Mouse (Mus musculus) brown adipose tissue, adult 24 weeks (tissue): ENCODE data around the gene Jpt1. TPM values are rescaled to one million over a fixed set of nuclear protein-coding genes. Genes with fewer than 3 reads are reported as not detected.
"Not testable (repeated sequence)": the region's sequence is repeated elsewhere in the genome, so short reads cannot be mapped to it uniquely, and the experiment has no call there.

Experiments
- H3K27ac ChIP-seq: fragments of 200-500 bp; replicated peaks from 2 replicates; pipeline ENCODE4 v1.5.1; 2012; ENCODE audit warnings: low read depth, mild to moderate bottlenecking, low read length
- H3K4me1 ChIP-seq: fragments of 200-500 bp; 2 replicates; pipeline ENCODE4 v1.6.1; 2012; ENCODE audit warnings: low read length, mixed read lengths; ENCODE audit not compliant: control insufficient read depth, insufficient read depth, insufficient read length
- H3K4me3 ChIP-seq: fragments of 200-500 bp; 2 replicates; pipeline ENCODE4 v1.5.1; 2012; ENCODE audit warnings: low read depth, mild to moderate bottlenecking, low read length, moderate library complexity; ENCODE audit not compliant: insufficient read depth
- polyA plus RNA-seq: library from polyadenylated mRNA; stranded (reverse); fragments of >200 nt; gene quantifications from 2 replicates; pipeline ENCODE4 v1.2.4, GENCODE M21; 2012; ENCODE audit not compliant: missing spikeins, insufficient read depth, insufficient read length

The Jpt1 gene
- polyA plus RNA-seq, 1 experiment, result 21.2 TPM

- no peak overlapping the region for H3K27ac ChIP-seq
- H3K4me3 ChIP-seq, result no peak overlapping the region
Observed at GRCm38 (mm10) chr11:115472183-115472582, 42.0 kb downstream of the Jpt1 start.

DNA sequence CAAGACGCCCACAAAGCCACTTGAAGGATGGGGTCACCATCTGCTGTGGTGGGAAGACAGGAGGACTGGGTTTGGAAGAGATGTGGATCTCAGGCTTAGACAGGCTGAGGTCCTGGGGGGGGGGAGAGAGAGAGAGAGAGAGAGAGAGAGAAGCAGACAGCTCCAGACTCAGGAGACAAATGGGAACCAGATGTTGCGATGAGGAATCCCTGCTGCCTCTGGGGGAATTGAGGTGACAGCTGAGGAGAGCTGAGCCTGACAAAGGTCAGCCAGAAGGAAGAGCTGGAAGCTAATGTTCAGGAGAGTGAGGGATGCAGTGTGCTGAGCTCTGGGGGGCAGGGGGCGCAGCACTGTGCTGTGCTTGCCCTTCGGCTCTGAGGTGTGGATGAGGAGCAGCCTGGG is 47.0 kb downstream of the Jpt1 start:
- H3K27ac ChIP-seq, result no peak overlapping the region
- no peak overlapping the region for H3K4me3 ChIP-seq
- no peaks in the 10 kb centered on the region for H3K4me1 ChIP-seq

More at GRCm38 (mm10) chr11:115472183-115472582, 42.0 kb downstream of the Jpt1 start:
- peaks cover 6% of the 10 kb centered on the region for H3K4me1 ChIP-seq

GRCm38 (mm10) chr11:115464851-115465250 is 49.3 kb downstream of the Jpt1 start:
- Histone ChIP-seq H3K4me1 (no peaks in the 10 kb centered on the region), H3K4me3 (no peak overlapping the region), H3K27ac (no peak overlapping the region)

- no peak overlapping the region for H3K27ac ChIP-seq
- H3K4me1 ChIP-seq, result no peaks in the 10 kb centered on the region
- H3K4me3 ChIP-seq, result no peak overlapping the region
Observed at GRCm38 (mm10) chr11:115463397-115463796, 50.8 kb downstream of the Jpt1 start.

GRCm38 (mm10) chr11:115462243-115462891 is 51.8 kb downstream of the Jpt1 start, which contains the start of gene Slc16a5:
Slc16a5 (plus strand) TSS chr11:115462474.
- Histone ChIP-seq H3K4me3 (no peak within 1 kb of the TSS), H3K27ac (no peak within 1 kb of the TSS), H3K4me1 (no peaks in the 10 kb centered on the region)

DNA sequence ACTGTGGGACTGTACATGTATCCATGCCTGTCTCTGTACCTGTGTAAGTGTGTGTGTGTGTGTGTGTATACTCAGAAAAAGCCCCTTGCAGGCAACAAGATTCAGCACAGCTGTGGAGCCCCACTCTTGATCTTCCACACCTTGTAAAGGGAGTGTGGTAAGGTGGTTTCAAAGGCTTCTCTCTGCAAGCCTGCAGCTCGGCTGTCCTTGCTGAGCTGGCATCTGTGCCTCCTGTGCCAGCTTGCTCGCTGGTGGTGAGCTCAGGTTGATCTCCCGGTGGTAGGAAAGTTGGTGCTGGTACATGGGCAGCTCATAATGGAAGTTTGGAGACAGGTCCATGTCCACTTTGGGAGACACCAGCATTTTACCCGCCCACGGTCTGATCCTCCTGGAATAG is 52.3 kb downstream of the Jpt1 start:
- no peak overlapping the region for H3K27ac ChIP-seq
- H3K4me3 ChIP-seq, result no peak overlapping the region
- no peaks in the 10 kb centered on the region for H3K4me1 ChIP-seq

DNA sequence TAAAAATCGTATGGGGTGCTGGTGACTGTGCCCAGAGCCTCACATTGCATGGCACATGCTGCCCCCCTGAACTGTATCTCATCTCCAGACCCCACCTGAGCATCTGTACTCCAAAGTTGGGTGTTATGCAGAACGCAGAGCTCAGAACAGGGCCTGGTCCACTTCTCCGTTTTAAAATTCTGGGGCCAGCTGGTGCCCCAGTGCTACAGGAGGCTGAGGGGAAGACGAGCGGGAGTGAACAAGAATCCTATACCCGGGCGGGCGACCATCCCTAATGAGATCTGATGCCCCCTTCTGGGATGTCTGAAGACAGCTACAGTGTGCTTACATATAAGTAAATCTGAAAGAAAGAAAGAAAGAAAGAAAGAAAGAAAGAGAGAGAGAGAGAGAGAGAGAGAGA is 53.2 kb downstream of the Jpt1 start:
- H3K4me3 ChIP-seq, result no peak overlapping the region
- H3K27ac ChIP-seq, result no peak overlapping the region
- H3K4me1 ChIP-seq, result no peaks in the 10 kb centered on the region

GRCm38 (mm10) chr11:115457405-115457804 is 56.8 kb downstream of the Jpt1 start:
- Histone ChIP-seq H3K4me1 (no peaks in the 10 kb centered on the region), H3K4me3 (no peak overlapping the region), H3K27ac (no peak overlapping the region)

- Histone ChIP-seq H3K4me3 (no peak overlapping the region), H3K4me1 (no peaks in the 10 kb centered on the region)
Observed at GRCm38 (mm10) chr11:115456182-115456581, 58.0 kb downstream of the Jpt1 start.

GRCm38 (mm10) chr11:115455619-115456018 is 58.6 kb downstream of the Jpt1 start:
- no peak overlapping the region for H3K27ac ChIP-seq
- H3K4me1 ChIP-seq, result no peaks in the 10 kb centered on the region
- H3K4me3 ChIP-seq, result no peak overlapping the region

More at GRCm38 (mm10) chr11:115456182-115456581, 58.0 kb downstream of the Jpt1 start:
- H3K27ac ChIP-seq, result no peak overlapping the region

DNA sequence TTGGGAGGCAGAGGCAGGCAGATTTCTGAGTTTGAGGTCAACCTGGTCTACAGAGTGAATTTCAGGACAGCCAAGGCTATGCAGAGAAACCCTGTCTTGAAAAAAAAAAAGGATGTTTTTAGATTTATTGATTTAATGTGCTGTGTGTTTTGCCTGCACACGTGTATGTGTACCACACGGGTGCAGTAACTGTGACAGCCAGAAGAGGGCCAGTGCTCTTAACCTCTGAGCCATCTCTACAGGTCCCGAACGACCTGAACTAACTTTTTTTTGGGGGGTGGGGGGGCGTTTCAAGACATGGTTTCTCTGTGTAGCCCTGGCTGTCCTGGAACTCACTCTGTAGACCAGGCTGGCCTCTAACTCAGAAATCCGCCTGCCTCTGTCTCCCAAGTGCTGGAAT is 59.4 kb downstream of the Jpt1 start:
- H3K4me3 ChIP-seq, H3K27ac ChIP-seq, H3K4me1 ChIP-seq: not testable (repeated sequence)

- Histone ChIP-seq H3K27ac (no peak overlapping the region), H3K4me1 (no peaks in the 10 kb centered on the region), H3K4me3 (no peak overlapping the region)
Observed at GRCm38 (mm10) chr11:115453306-115453705, 60.9 kb downstream of the Jpt1 start.

GRCm38 (mm10) chr11:115452281-115452860 is 61.8 kb downstream of the Jpt1 start:
- Histone ChIP-seq H3K27ac (no peak overlapping the region), H3K4me1 (no peaks in the 10 kb centered on the region), H3K4me3 (no peak overlapping the region)

- no peaks in the 10 kb centered on the region; the same call in 1 of the 2 replicates for H3K4me1 ChIP-seq
- H3K27ac ChIP-seq, result no peak overlapping the region
- no peak overlapping the region for H3K4me3 ChIP-seq
Observed at GRCm38 (mm10) chr11:115451781-115452241, 62.4 kb downstream of the Jpt1 start.

DNA sequence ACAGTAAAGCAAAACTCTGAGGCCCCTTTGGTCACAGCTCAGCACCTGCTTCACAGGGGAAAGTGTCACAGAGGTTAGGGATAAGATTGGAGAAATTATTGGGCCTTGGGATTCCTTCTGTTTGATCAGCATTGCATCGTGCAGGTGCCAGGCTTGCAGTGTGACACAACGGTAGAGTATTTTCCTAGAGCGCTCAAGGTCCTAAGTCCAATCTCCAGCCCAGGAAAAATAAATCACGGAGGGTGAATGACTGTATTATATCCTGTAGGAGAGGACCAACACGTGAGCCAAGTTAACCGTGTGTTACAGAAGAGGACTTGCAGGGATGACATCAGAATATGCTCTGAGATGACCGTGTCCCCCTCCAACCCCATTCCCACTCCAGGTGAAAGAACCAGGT is 64.0 kb downstream of the Jpt1 start:
- Histone ChIP-seq H3K4me1 (no peaks in the 10 kb centered on the region; the same call in 1 of the 2 replicates), H3K4me3 (no peak overlapping the region), H3K27ac (no peak overlapping the region)

GRCm38 (mm10) chr11:115448998-115449397 is 65.2 kb downstream of the Jpt1 start:
- H3K4me1 ChIP-seq, result no peaks in the 10 kb centered on the region; the same call in 1 of the 2 replicates
- H3K4me3 ChIP-seq, result no peak overlapping the region
- H3K27ac ChIP-seq, result no peak overlapping the region
